Mouse (Mus musculus) heart, adult 2 months (tissue): ENCODE results near the gene Jmy. TPM values are rescaled to one million over a fixed set of nuclear protein-coding genes. Genes with fewer than 3 reads are reported as not detected.
A peak's percentile ranks its signal among the peaks of the same experiment; 100 is the strongest.

Experiments used
- DNase-seq, 2 experiments: peaks; one replicate each; pipeline ENCODE4 v3.0.0; 2021
- H3K27ac ChIP-seq: fragments of 200-600 bp; 2 replicates; pipeline ENCODE4 v1.8.1; 2022
- H3K27me3 ChIP-seq: fragments of 200-500 bp; 2 replicates; pipeline ENCODE4 v1.6.1; 2012; ENCODE audit warnings: mild to moderate bottlenecking, low read length, inconsistent platforms, mixed read lengths; ENCODE audit not compliant: control insufficient read depth, insufficient read depth
- H3K36me3 ChIP-seq: fragments of 200-500 bp; 2 replicates; pipeline ENCODE4 v1.6.1; 2012; ENCODE audit warnings: low read length, inconsistent platforms; ENCODE audit not compliant: control insufficient read depth, insufficient read depth
- H3K4me1 ChIP-seq: fragments of 200-500 bp; 2 replicates; pipeline ENCODE4 v1.6.1; 2011; ENCODE audit warnings: low read length; ENCODE audit not compliant: control insufficient read depth, insufficient read depth
- H3K4me3 ChIP-seq: fragments of 200-600 bp; 2 replicates; pipeline ENCODE4 v1.8.1; 2022
- H3K79me2 ChIP-seq: fragments of 200-500 bp; replicated peaks from 2 replicates; pipeline ENCODE4 v1.6.1; 2012; ENCODE audit warnings: mild to moderate bottlenecking, inconsistent platforms, low read length, moderate library complexity, mixed read lengths; ENCODE audit not compliant: control insufficient read depth, insufficient read depth
- H3K9ac ChIP-seq: fragments of 200-500 bp; 2 replicates; pipeline ENCODE4 v1.6.1; 2012; ENCODE audit warnings: low read depth, mild to moderate bottlenecking, control low read depth, inconsistent platforms, low read length, mixed read lengths
- CTCF ChIP-seq: fragments of 200-600 bp; IDR thresholded peaks from 2 replicates; pipeline ENCODE4 v1.8.1; 2022; ENCODE audit warnings: antibody characterized with exemption, mild to moderate bottlenecking, moderate library complexity
- EP300 ChIP-seq: fragments of 200-500 bp; IDR thresholded peaks from 2 replicates; pipeline ENCODE4 v1.6.1; 2011; ENCODE audit warnings: low read depth, low read length, control low read depth; ENCODE audit not compliant: insufficient read depth
- POLR2A ChIP-seq: fragments of 200-500 bp; IDR thresholded peaks from 2 replicates; pipeline ENCODE4 v1.6.1; 2011; ENCODE audit warnings: mild to moderate bottlenecking, low read depth, low read length, control low read depth; ENCODE audit not compliant: insufficient read depth
- WGBS: fragments of 180-500 bp; shearing (Covaris S2); methylation state at CpG from one replicate; pipeline ENCODE4 v1.1.7; 2018; 5-methylcytosine and 5-hydroxymethylcytosine counted together
- intact Hi-C: fragments of 180-260 bp; cut with DNase I; formaldehyde crosslinking; loops from one replicate; pipeline ENCODE4 v1.15.1; 2025
- polyA plus RNA-seq: library from polyadenylated mRNA; depleted of rRNA; stranded (reverse); fragments of >200 nt; gene quantifications from 2 replicates; pipeline ENCODE4 v1.2.3, GENCODE M21; 2012
- total RNA-seq, 2 experiments: library from RNA; stranded (reverse); gene quantifications; 2 replicates each; pipeline ENCODE4 v1.2.3; 2021

The Jmy gene
- total and polyA plus RNA-seq, 3 experiments: 6.4 to 50.7 (median 41.0) TPM

GRCm38 (mm10) chr13:93484276-93484675, 15.3 kb downstream of the Jmy start:
- TF ChIP-seq EP300: no peak
- no peak for TF ChIP-seq CTCF
- no peak for TF ChIP-seq POLR2A
- 96% methylated on average over 3 of the region's 3 CpGs for WGBS
- Histone ChIP-seq H3K4me3 (no peak overlapping the region), H3K4me1 (peaks cover 3% of the 10 kb centered on the region), H3K27me3 (no peaks in the 10 kb centered on the region), H3K79me2 (peaks cover 4% of the 10 kb centered on the region), H3K27ac (no peak overlapping the region), H3K9ac (no peak overlapping the region), H3K36me3 (peaks cover 19% of the 10 kb centered on the region)
- DNase-seq: no peak
- intact Hi-C loops: no loop called here

DNA sequence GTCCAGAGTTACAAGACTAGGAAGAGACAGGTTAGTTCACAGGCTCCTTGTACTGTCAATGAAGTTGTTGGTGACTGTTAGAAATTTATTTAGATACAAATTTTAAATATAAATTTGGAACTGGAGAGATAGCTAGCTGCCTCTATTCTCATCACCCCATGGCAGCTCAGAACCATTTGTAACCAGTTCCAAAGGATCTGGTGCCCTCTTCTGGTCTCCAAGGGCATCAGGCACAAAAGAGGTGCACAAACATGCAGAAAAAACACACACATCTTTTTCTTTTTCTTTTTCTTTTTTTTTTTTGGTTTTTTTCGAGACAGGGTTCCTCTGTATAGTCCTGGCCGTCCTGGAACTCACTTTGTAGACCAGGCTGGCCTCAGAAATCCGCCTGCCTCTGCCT, 18.5 kb downstream of the Jmy start:
- 93% methylated on average over 3 of the region's 3 CpGs for WGBS
- intact Hi-C loops: no loop called here

GRCm38 (mm10) chr13:93478344-93478743, 21.3 kb downstream of the Jmy start:
- H3K9ac ChIP-seq: no peak overlapping the region
- no peaks in the 10 kb centered on the region; the same call in 1 of the 2 replicates for H3K36me3 ChIP-seq
- no peak for DNase-seq
- intact Hi-C loops: no loop called here
- WGBS: 81% methylated on average over 3 of the region's 3 CpGs
- no peaks in the 10 kb centered on the region for H3K4me1 ChIP-seq
- no peak overlapping the region for H3K4me3 ChIP-seq
- TF ChIP-seq EP300 (no peak), CTCF (no peak), POLR2A (no peak)
- peaks cover 1% of the 10 kb centered on the region for H3K79me2 ChIP-seq
- no peaks in the 10 kb centered on the region for H3K27me3 ChIP-seq
- no peak overlapping the region for H3K27ac ChIP-seq

More for the DNA sequence above, 18.5 kb downstream of the Jmy start:
- peaks cover 5% of the 10 kb centered on the region for H3K36me3 ChIP-seq
- peaks cover 1% of the 10 kb centered on the region for H3K4me1 ChIP-seq
- H3K27me3 ChIP-seq: no peaks in the 10 kb centered on the region
- DNase-seq: no peak
- no peak for TF ChIP-seq EP300
- no peak for TF ChIP-seq POLR2A
- 0 out of 2 replicates have a peak, but pooled peaks have one; percentile 17 for TF ChIP-seq CTCF
- H3K4me3 ChIP-seq: no peak overlapping the region
- no peak overlapping the region for H3K27ac ChIP-seq
- no peak overlapping the region for H3K9ac ChIP-seq
- H3K79me2 ChIP-seq: peaks cover 3% of the 10 kb centered on the region

DNA sequence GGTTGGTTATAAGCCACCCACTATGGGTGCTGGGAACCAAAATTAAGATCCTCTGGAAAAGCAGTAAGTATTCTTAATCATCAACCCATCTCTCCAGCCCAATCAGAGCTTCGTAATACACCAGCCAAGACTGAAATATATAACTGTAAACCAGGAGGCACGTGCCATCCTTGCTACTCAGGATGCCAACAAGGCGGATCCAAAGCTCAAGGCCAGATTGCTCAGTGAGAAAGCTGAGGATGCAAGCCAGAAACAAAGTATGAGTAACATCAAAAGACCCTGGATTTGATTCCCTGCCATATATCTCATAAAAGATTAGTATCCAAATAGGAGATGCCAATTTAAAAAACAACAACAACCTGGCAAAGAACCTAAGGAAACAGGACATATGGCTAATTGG, 31.3 kb downstream of the Jmy start:
- Histone ChIP-seq H3K9ac (no peak overlapping the region), H3K36me3 (peaks cover 4% of the 10 kb centered on the region), H3K4me3 (no peak overlapping the region), H3K27me3 (no peaks in the 10 kb centered on the region), H3K4me1 (no peaks in the 10 kb centered on the region), H3K27ac (no peak overlapping the region), H3K79me2 (no peaks in the 10 kb centered on the region)
- no peak for TF ChIP-seq CTCF
- no peak for TF ChIP-seq POLR2A
- TF ChIP-seq EP300: no peak
- intact Hi-C loops: no loop called here
- WGBS: 93% methylated on average over 3 of the region's 3 CpGs
- DNase-seq: no peak

- no peaks in the 10 kb centered on the region; the same call in 1 of the 2 replicates for H3K79me2 ChIP-seq
- TF ChIP-seq CTCF: no peak
- no peak for TF ChIP-seq EP300
- TF ChIP-seq POLR2A: no peak
- H3K4me3 ChIP-seq: no peak overlapping the region
- intact Hi-C loops: no loop called here
- H3K27me3 ChIP-seq: no peaks in the 10 kb centered on the region
- peaks cover 17% of the 10 kb centered on the region for H3K36me3 ChIP-seq
- no peak overlapping the region for H3K27ac ChIP-seq
- DNase-seq: peak; percentile 15 to 27
- 80% methylated on average over 7 of the region's 7 CpGs for WGBS
- no peak overlapping the region for H3K9ac ChIP-seq
- peaks cover 2% of the 10 kb centered on the region; the same call in 1 of the 2 replicates for H3K4me1 ChIP-seq
Observed at GRCm38 (mm10) chr13:93459566-93459965, 40.0 kb downstream of the Jmy start.

DNA sequence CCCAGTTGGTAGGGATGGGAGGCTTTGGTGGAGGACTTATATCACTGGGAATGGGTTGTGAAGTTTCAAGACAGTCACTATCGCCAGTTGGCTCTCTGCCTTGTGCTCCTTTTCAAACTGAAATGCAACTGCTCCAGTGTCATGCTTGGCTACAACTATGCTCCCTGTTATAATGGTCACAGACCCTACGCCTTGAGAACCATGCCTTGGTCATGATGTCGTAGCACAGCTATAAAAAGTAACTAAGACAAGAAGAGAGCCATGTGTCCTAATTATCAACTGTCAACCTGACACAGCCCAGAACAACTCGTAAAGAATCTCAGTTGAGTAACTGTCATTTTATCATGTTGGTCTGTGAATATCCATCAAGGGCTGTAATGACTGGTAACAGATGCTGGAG, 41.0 kb downstream of the Jmy start:
- H3K27me3 ChIP-seq: no peaks in the 10 kb centered on the region
- peak overlapping the region; percentile 48 for H3K27ac ChIP-seq
- peaks cover 2% of the 10 kb centered on the region; the same call in 1 of the 2 replicates for H3K4me1 ChIP-seq
- TF ChIP-seq POLR2A: no peak
- no peak for TF ChIP-seq EP300
- no peak for TF ChIP-seq CTCF
- H3K4me3 ChIP-seq: no peak overlapping the region
- H3K36me3 ChIP-seq: peaks cover 18% of the 10 kb centered on the region
- DNase-seq: peak in 1 of 2 experiments; percentile 27
- H3K9ac ChIP-seq: no peak overlapping the region
- no peaks in the 10 kb centered on the region; the same call in 1 of the 2 replicates for H3K79me2 ChIP-seq
- 46% methylated on average over 4 of the region's 4 CpGs for WGBS
- intact Hi-C loops: no loop called here
